Mouse (Mus musculus): Measurements from ENCODE around the gene Prkce.

GRCm38 (mm10) chr17:86293247-86293744 is 125.7 kb downstream of the Prkce start:
- 0 out of 2 replicates have a peak, but pooled peaks have one; percentile 18 for TF ChIP-seq CTCF (IDR thresholded peaks at IDR 0.05; ENCODE audit: low read depth, low read length)
- TF ChIP-seq TAL1 (conservative IDR thresholded peaks at IDR 0.05; ENCODE audit: low read depth, low read length) = no peak
- no peak for TF ChIP-seq GATA2 (IDR thresholded peaks at IDR 0.05; ENCODE audit: borderline replicate concordance, low read depth, low read length)
- no peak for TF ChIP-seq POLR2AphosphoS5 (IDR thresholded peaks at IDR 0.05; ENCODE audit: insufficient replicate concordance, low read depth, low read length)
- no peak for TF ChIP-seq GATA1 (IDR thresholded peaks at IDR 0.05; ENCODE audit: borderline replicate concordance, low read length)

Data from G1E (cell line).